Mouse (Mus musculus) limb, embryonic 10.5 days (tissue): ENCODE results near the gene Bend4. TPM values are rescaled to one million over a fixed set of nuclear protein-coding genes. Genes with fewer than 3 reads are reported as not detected.
A peak's percentile ranks its signal among the peaks of the same experiment; 100 is the strongest.

Source experiments
- DNase-seq: peaks from one replicate; pipeline ENCODE4 v3.0.0-alpha.2; 2017; ENCODE audit warnings: low spot score
- H3K27ac ChIP-seq: fragments of 300-500 bp; sonication (generic); 2 replicates; pipeline ENCODE4 v1.5.1; 2016; ENCODE audit warnings: mild to moderate bottlenecking
- H3K27me3 ChIP-seq: fragments of 300-500 bp; sonication (generic); 2 replicates; pipeline ENCODE4 v1.6.1; 2016; ENCODE audit warnings: low read depth, mild to moderate bottlenecking; ENCODE audit not compliant: poor library complexity, severe bottlenecking
- H3K36me3 ChIP-seq: fragments of 300-500 bp; sonication (generic); 2 replicates; pipeline ENCODE4 v1.6.1; 2016; ENCODE audit warnings: mild to moderate bottlenecking, moderate library complexity
- H3K4me1 ChIP-seq: fragments of 300-500 bp; sonication (generic); 2 replicates; pipeline ENCODE4 v1.6.1; 2016
- H3K4me3 ChIP-seq: fragments of 300-500 bp; sonication (generic); 2 replicates; pipeline ENCODE4 v1.5.1; 2016; ENCODE audit warnings: mild to moderate bottlenecking, moderate library complexity
- H3K9me3 ChIP-seq: fragments of 300-500 bp; sonication (generic); replicated peaks from 2 replicates; pipeline ENCODE4 v1.6.1; 2016; ENCODE audit warnings: mild to moderate bottlenecking
- WGBS: fragments of 180-500 bp; shearing (Covaris S2); methylation state at CpG from one replicate; pipeline ENCODE4 v1.1.7; 2016; 5-methylcytosine and 5-hydroxymethylcytosine counted together
- polyA plus RNA-seq: library from polyadenylated mRNA; unstranded; fragments of >200 nt; fragmentation: Nextera tagmentation; extraction: Ambion mirVana; gene quantifications from 2 replicates; pipeline ENCODE4 v1.2.1, GENCODE M21; 2016

Bend4 gene
- 15.3 and 18.2 TPM in 2 replicates for polyA plus RNA-seq

- peaks cover 31% of the 10 kb centered on the region for H3K4me1 ChIP-seq
- peaks cover 17% of the 10 kb centered on the region for H3K27me3 ChIP-seq
- H3K9me3 ChIP-seq, result no peaks in the 10 kb centered on the region
- DNase-seq, result peak; percentile 91
- H3K27ac ChIP-seq, result peak within 1 kb of the TSS; percentile 90
- under 1% methylated on average over 82 of the region's 90 CpGs for WGBS
- H3K36me3 ChIP-seq, result no peaks in the 10 kb centered on the region
- H3K4me3 ChIP-seq, result peak within 1 kb of the TSS; percentile 83
Observed at GRCm38 (mm10) chr5:67427443-67428360, at the start of gene Bend4. Bend4 (minus strand) TSS chr5:67428310.

DNA sequence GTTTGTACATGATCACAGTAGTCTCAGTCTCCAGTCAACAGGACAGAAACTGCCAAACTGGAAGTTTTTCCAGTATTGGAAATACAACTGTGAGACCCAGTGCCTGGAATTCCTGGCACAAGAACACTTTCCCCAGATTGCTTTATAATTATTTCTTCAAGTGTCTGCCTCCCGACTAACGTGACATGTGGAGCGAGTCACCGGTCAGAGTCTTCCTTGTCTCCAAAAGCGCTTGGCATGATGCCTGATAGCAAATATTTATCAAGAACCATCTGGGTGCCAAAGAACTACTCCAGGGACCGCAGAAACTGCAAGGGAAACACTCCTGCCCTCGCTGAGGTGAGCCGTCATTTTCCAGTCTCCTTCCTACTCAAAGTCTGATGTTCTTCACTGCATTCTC, 45.6 kb upstream of the Bend4 start:
- WGBS, result 90% methylated on average over 8 of the region's 8 CpGs
- no peak overlapping the region for H3K27ac ChIP-seq
- no peak for DNase-seq

GRCm38 (mm10) chr5:67473094-67473493, 45.0 kb upstream of the Bend4 start:
- DNase-seq, result no peak
- 62% methylated on average over 5 of the region's 5 CpGs for WGBS

More for the DNA sequence above, 45.6 kb upstream of the Bend4 start:
- no peak overlapping the region for H3K4me3 ChIP-seq
- H3K36me3 ChIP-seq, result no peaks in the 10 kb centered on the region
- H3K27me3 ChIP-seq, result no peaks in the 10 kb centered on the region
- 0 out of 2 replicates have a peak, but pooled peaks cover 3% of the 10 kb centered on the region for H3K4me1 ChIP-seq
- no peaks in the 10 kb centered on the region for H3K9me3 ChIP-seq

GRCm38 (mm10) chr5:67466866-67467530, 38.9 kb upstream of the Bend4 start:
- Histone ChIP-seq H3K27ac (no peak overlapping the region), H3K36me3 (no peaks in the 10 kb centered on the region), H3K4me1 (peaks cover 8% of the 10 kb centered on the region), H3K9me3 (no peaks in the 10 kb centered on the region), H3K4me3 (no peak overlapping the region), H3K27me3 (no peaks in the 10 kb centered on the region)
- DNase-seq, result no peak
- 87% methylated on average over 15 of the region's 15 CpGs for WGBS

More at GRCm38 (mm10) chr5:67473094-67473493, 45.0 kb upstream of the Bend4 start:
- Histone ChIP-seq H3K27me3 (no peaks in the 10 kb centered on the region), H3K4me1 (0 out of 2 replicates have a peak, but pooled peaks cover 3% of the 10 kb centered on the region), H3K4me3 (no peak overlapping the region), H3K36me3 (no peaks in the 10 kb centered on the region), H3K27ac (no peak overlapping the region), H3K9me3 (no peaks in the 10 kb centered on the region)

- 81% methylated on average over 3 of the region's 3 CpGs for WGBS
- no peaks in the 10 kb centered on the region for H3K36me3 ChIP-seq
- no peak for DNase-seq
- H3K27me3 ChIP-seq, result no peaks in the 10 kb centered on the region
- no peaks in the 10 kb centered on the region for H3K9me3 ChIP-seq
- no peak overlapping the region for H3K4me3 ChIP-seq
- no peak overlapping the region for H3K27ac ChIP-seq
- peaks cover 8% of the 10 kb centered on the region for H3K4me1 ChIP-seq
Observed at GRCm38 (mm10) chr5:67464899-67465298, 36.8 kb upstream of the Bend4 start.

- WGBS, result 91% methylated on average over 9 of the region's 9 CpGs
- H3K27ac ChIP-seq, result no peak overlapping the region
Observed at GRCm38 (mm10) chr5:67463636-67464035, 35.5 kb upstream of the Bend4 start.

DNA sequence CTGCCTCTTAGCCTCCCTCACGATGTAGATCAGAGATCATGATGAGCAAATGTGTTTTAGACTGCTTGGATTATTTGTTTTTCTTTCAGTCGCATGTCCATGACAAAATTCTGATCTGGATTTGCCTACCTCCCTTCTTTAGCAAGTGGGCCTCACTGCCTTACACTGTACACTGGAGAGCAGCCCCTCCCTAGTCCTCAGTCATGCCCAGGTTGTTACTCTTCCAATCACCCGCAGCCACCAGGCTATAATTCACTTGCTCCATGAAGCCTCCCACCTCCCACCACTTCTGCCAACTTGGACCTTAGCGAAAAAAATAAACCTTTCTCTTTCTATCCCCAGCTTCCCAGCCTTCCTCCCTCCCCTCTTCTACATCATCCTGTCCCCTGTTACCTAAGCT, 34.2 kb upstream of the Bend4 start:
- Histone ChIP-seq H3K9me3 (no peaks in the 10 kb centered on the region), H3K4me1 (peaks cover 8% of the 10 kb centered on the region), H3K27me3 (no peaks in the 10 kb centered on the region), H3K27ac (no peak overlapping the region), H3K4me3 (no peak overlapping the region), H3K36me3 (no peaks in the 10 kb centered on the region)
- DNase-seq, result no peak
- WGBS, result 79% methylated on average over 4 of the region's 4 CpGs

More at GRCm38 (mm10) chr5:67463636-67464035, 35.5 kb upstream of the Bend4 start:
- no peak for DNase-seq
- H3K4me3 ChIP-seq, result no peak overlapping the region
- H3K27me3 ChIP-seq, result no peaks in the 10 kb centered on the region
- no peaks in the 10 kb centered on the region for H3K9me3 ChIP-seq
- H3K4me1 ChIP-seq, result peaks cover 8% of the 10 kb centered on the region
- H3K36me3 ChIP-seq, result no peaks in the 10 kb centered on the region

DNA sequence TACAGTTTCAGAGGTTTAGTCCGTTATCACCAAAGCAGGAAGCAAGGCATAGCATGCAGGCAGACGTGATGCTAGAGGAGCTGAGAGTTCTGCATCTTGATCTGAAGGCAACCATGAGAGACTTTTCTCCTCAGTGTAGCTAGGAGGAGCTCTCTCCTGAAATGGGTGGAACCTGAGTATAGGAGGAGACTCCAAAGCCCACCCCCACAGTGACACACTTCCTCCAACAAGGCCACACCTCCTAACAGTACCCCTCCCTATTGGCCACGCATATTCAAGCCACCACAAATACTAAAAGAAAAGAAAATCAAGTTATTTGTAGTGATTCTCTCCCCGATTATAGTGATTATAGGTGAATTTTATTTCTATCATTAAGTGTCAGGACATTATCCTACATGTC, 28.7 kb upstream of the Bend4 start:
- DNase-seq, result no peak
- Histone ChIP-seq H3K27me3 (no peaks in the 10 kb centered on the region), H3K4me1 (no peaks in the 10 kb centered on the region; the same call in 1 of the 2 replicates), H3K9me3 (no peaks in the 10 kb centered on the region), H3K4me3 (no peak overlapping the region), H3K27ac (no peak overlapping the region), H3K36me3 (no peaks in the 10 kb centered on the region)
- WGBS, result 90% methylated on average over 4 of the region's 4 CpGs

DNA sequence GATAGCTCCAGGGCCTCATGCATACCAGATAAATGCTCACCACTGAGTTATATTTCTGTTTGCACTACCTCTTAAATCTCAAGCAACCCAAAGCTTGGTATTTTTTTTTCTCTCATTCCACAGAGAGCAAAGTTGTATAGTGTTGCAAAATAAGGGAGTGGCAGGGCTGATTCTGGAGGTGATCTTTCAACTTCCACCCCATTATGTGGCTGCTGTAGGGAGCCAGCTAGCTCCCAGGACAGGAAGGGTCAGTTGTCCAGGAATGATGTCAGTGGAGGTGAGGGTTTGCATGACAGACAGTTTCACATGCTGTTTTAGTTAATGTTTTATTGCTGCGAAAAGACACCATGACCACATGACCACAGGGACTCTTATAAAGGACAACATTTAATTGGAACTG, 26.2 kb upstream of the Bend4 start:
- Histone ChIP-seq H3K36me3 (no peaks in the 10 kb centered on the region), H3K9me3 (no peaks in the 10 kb centered on the region), H3K27ac (no peak overlapping the region), H3K4me1 (peaks cover 3% of the 10 kb centered on the region; the same call in 1 of the 2 replicates), H3K27me3 (no peaks in the 10 kb centered on the region), H3K4me3 (no peak overlapping the region)
- DNase-seq, result no peak
- WGBS, result 93% methylated on average over 1 of the region's 1 CpGs

DNA sequence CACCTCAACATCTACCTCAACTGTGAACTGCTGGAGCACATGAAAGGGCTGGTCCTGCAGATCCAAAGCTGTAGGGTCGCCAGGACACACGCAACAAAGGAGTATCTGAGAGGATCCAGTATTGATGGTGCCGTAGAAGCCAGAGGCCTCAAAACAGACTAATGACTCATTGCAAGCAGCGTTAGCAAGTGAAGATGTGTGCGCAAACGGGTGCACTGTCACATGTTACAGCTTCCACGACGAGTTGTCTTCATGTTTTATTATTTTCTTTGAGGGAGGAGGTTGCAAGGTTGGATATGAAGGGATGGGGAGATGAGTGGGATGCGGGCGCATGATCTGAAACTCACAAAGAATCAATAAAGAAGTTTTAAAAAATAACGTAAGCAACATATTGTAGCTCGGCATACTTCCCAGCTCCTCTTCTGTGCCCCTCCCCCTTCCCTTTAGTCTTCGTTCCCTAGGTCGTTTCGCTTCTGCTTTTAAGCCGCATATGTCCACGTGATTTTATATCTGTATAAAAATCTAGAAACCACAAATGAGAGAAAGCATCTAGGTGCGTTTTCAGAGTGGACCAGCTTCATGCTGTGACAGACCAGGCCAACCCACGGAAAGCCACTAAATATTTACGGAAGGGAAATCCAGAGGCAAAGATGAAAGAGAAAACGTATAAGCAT, 22.0 kb upstream of the Bend4 start:
- Histone ChIP-seq H3K9me3 (no peaks in the 10 kb centered on the region), H3K27me3 (no peaks in the 10 kb centered on the region), H3K4me3 (no peak overlapping the region), H3K27ac (no peak overlapping the region), H3K36me3 (no peaks in the 10 kb centered on the region), H3K4me1 (peaks cover 8% of the 10 kb centered on the region)
- WGBS, result 89% methylated on average over 21 of the region's 21 CpGs
- no peak for DNase-seq

- DNase-seq, result no peak
- H3K27me3 ChIP-seq, result 0 out of 2 replicates have a peak, but pooled peaks cover 5% of the 10 kb centered on the region
- 34% methylated on average over 2 of the region's 2 CpGs for WGBS
Observed at GRCm38 (mm10) chr5:67446526-67446925, 18.4 kb upstream of the Bend4 start.

GRCm38 (mm10) chr5:67444217-67445050, 16.3 kb upstream of the Bend4 start:
- Histone ChIP-seq H3K4me1 (peaks cover 13% of the 10 kb centered on the region), H3K27me3 (0 out of 2 replicates have a peak, but pooled peaks cover 5% of the 10 kb centered on the region), H3K27ac (no peak overlapping the region), H3K9me3 (no peaks in the 10 kb centered on the region), H3K36me3 (no peaks in the 10 kb centered on the region), H3K4me3 (0 out of 2 replicates have a peak overlapping the region, but pooled peaks have one; percentile 18)
- no peak for DNase-seq
- 36% methylated on average over 17 of the region's 17 CpGs for WGBS

More at GRCm38 (mm10) chr5:67446526-67446925, 18.4 kb upstream of the Bend4 start:
- no peak overlapping the region for H3K27ac ChIP-seq
- H3K36me3 ChIP-seq, result no peaks in the 10 kb centered on the region
- H3K4me1 ChIP-seq, result peaks cover 17% of the 10 kb centered on the region
- no peak overlapping the region for H3K4me3 ChIP-seq
- no peaks in the 10 kb centered on the region for H3K9me3 ChIP-seq
